Mouse (Mus musculus): ENCODE results near the gene 2700049A03Rik.

- TF ChIP-seq CTCF (IDR thresholded peaks at IDR 0.05; ENCODE audit: low read depth): no peak
- TF ChIP-seq EP300 (IDR thresholded peaks at IDR 0.05; ENCODE audit: low read depth): no peak
Observed at GRCm38 (mm10) chr12:71271131-71271530, 134.5 kb downstream of the 2700049A03Rik start.
